Mouse (Mus musculus): ENCODE data around the gene Nlrp3. TPM values are rescaled to one million over a fixed set of nuclear protein-coding genes. Genes with fewer than 3 reads are reported as not detected.

Nlrp3 gene
- not detected for polyA plus RNA-seq (2017; shearing (Covaris generic))

GRCm38 (mm10) chr11:59541324-59541723, at the start of gene Nlrp3:
TSS of gene Nlrp3 (plus strand) at chr11:59541568.
- no peak for ATAC-seq

- ATAC-seq: no peak
Observed at GRCm38 (mm10) chr11:59496672-59497310, 44.6 kb upstream of the Nlrp3 start.

GRCm38 (mm10) chr11:59497747-59498146, 43.6 kb upstream of the Nlrp3 start:
- ATAC-seq: no peak

- ATAC-seq: no peak
Observed at GRCm38 (mm10) chr11:59501978-59502700, 39.2 kb upstream of the Nlrp3 start.

- ATAC-seq: peak; percentile 54
Observed at GRCm38 (mm10) chr11:59505351-59505838, 36.0 kb upstream of the Nlrp3 start.

- peak; percentile 84 for ATAC-seq
Observed at GRCm38 (mm10) chr11:59505839-59506712, 35.3 kb upstream of the Nlrp3 start.

- no peak for ATAC-seq
Observed at GRCm38 (mm10) chr11:59506713-59507074, 34.7 kb upstream of the Nlrp3 start.

- no peak for ATAC-seq
Observed at GRCm38 (mm10) chr11:59511558-59511957, 29.8 kb upstream of the Nlrp3 start.

- no peak for ATAC-seq
Observed at GRCm38 (mm10) chr11:59512733-59513132, 28.6 kb upstream of the Nlrp3 start.

- no peak for ATAC-seq
Observed at GRCm38 (mm10) chr11:59513556-59513955, 27.8 kb upstream of the Nlrp3 start.

- ATAC-seq: no peak
Observed at GRCm38 (mm10) chr11:59514381-59514780, 27.0 kb upstream of the Nlrp3 start.

GRCm38 (mm10) chr11:59514789-59515188, 26.6 kb upstream of the Nlrp3 start:
- no peak for ATAC-seq

- no peak for ATAC-seq
Observed at GRCm38 (mm10) chr11:59517441-59517840, 23.9 kb upstream of the Nlrp3 start.

- peak; percentile 62 for ATAC-seq
Observed at GRCm38 (mm10) chr11:59518226-59518625, 23.1 kb upstream of the Nlrp3 start.

- ATAC-seq: no peak
Observed at GRCm38 (mm10) chr11:59519741-59520495, 21.4 kb upstream of the Nlrp3 start.

GRCm38 (mm10) chr11:59524150-59524549, 17.2 kb upstream of the Nlrp3 start:
- ATAC-seq: no peak

GRCm38 (mm10) chr11:59525237-59525636, 16.1 kb upstream of the Nlrp3 start:
- ATAC-seq: peak; percentile 65

GRCm38 (mm10) chr11:59526472-59527080, 14.8 kb upstream of the Nlrp3 start, which contains the start of gene Zkscan17:
TSS of gene Zkscan17 (minus strand) at chr11:59526751.
- no peak for ATAC-seq

GRCm38 (mm10) chr11:59530221-59530620, 11.1 kb upstream of the Nlrp3 start:
- ATAC-seq: no peak

- no peak for ATAC-seq
Observed at GRCm38 (mm10) chr11:59530870-59531535, 10.4 kb upstream of the Nlrp3 start.

GRCm38 (mm10) chr11:59531562-59531961, 9.8 kb upstream of the Nlrp3 start:
- no peak for ATAC-seq
